ENCODE assay signal across 11 mouse cellular contexts in genomic region chr8:116946851-116947250, GRCm38 (mm10). TPM values are rescaled to one million over a fixed set of nuclear protein-coding genes. Genes with fewer than 3 reads are reported as not detected.
DNase-seq lines count a peak whose midpoint lies in the region; ATAC-seq and TF ChIP-seq lines count a peak whose summit lies in the region.
"Had no signal": no experiment of that assay in that cellular context is flagged by ENCODE, and none has a peak within 500 bp of the region (broad histone marks: within the 10 kb centered on the region; RNA-seq: fewer than 3 reads in every experiment).

No protein-coding gene starts in this region.

- peak overlapping the region; percentile 37; the same call in 1 of the 2 replicates for H3K4me2 ChIP-seq in lung, postnatal 0 days (replicated peaks; ENCODE audit: low read depth, low read length)
- peak overlapping the region; percentile 67 for H3K4me2 ChIP-seq in liver, embryonic 16.5 days (ENCODE audit: low read depth, low read length)
- H3K4me2 ChIP-seq in hindbrain, embryonic 16.5 days (ENCODE audit: low read length): no peak overlapping the region
- H3K4me2 ChIP-seq: embryonic facial prominence, embryonic 12.5 days; limb, embryonic 13.5 days had no signal

- H3K36me3 ChIP-seq in lung, postnatal 0 days (ENCODE audit: insufficient read depth, low read length): no peaks in the 10 kb centered on the region
- no peaks in the 10 kb centered on the region for H3K36me3 ChIP-seq in liver, embryonic 16.5 days (ENCODE audit: control insufficient read depth, insufficient read depth)
- no peaks in the 10 kb centered on the region for H3K36me3 ChIP-seq in hindbrain, embryonic 16.5 days (ENCODE audit: control insufficient read depth, insufficient read depth, low read length)
- H3K36me3 ChIP-seq: embryonic facial prominence, embryonic 12.5 days had no signal

- H3K4me3 ChIP-seq in lung, postnatal 0 days (ENCODE audit: low read depth, low read length): no peak overlapping the region
- H3K4me3 ChIP-seq in liver, embryonic 16.5 days (ENCODE audit: low read depth, low read length): peak overlapping the region; percentile 44
- no peak overlapping the region for H3K4me3 ChIP-seq in hindbrain, embryonic 16.5 days (ENCODE audit: low read length)
- H3K4me3 ChIP-seq: embryonic facial prominence, embryonic 12.5 days; limb, embryonic 13.5 days had no signal

- peak overlapping the region; percentile 68 for H3K27ac ChIP-seq in lung, postnatal 0 days (ENCODE audit: low read length)
- peak overlapping the region; percentile 56; the same call in 1 of the 2 replicates for H3K27ac ChIP-seq in liver, embryonic 16.5 days (ENCODE audit: low read length)
- no peak overlapping the region for H3K27ac ChIP-seq in hindbrain, embryonic 16.5 days (ENCODE audit: low read depth, low read length)
- H3K27ac ChIP-seq: embryonic facial prominence, embryonic 12.5 days; limb, embryonic 13.5 days had no signal

- H3K9ac ChIP-seq in lung, postnatal 0 days (replicated peaks; ENCODE audit: low read depth): no peak overlapping the region
- H3K9ac ChIP-seq in liver, embryonic 16.5 days (ENCODE audit: low read depth, low read length): peak overlapping the region; percentile 32; the same call in 1 of the 2 replicates
- no peak overlapping the region for H3K9ac ChIP-seq in hindbrain, embryonic 16.5 days (ENCODE audit: low read depth, low read length)
- H3K9ac ChIP-seq: embryonic facial prominence, embryonic 12.5 days had no signal

- 74% methylated on average over 6 of the region's 6 CpGs for WGBS in lung, postnatal 0 days
- 49% methylated on average over 6 of the region's 6 CpGs for WGBS in liver, embryonic 16.5 days (ENCODE audit: insufficient replicate concordance)
- 90% methylated on average over 6 of the region's 6 CpGs for WGBS in hindbrain, embryonic 16.5 days

- DNase-seq in heart, adult 11 months: peak; percentile 96
- no peak for DNase-seq in heart, postnatal 25 days (ENCODE audit: low spot score)
- DNase-seq in lung, postnatal 0 days (ENCODE audit: low spot score): no peak
- no peak for DNase-seq in lung, postnatal 25 days (ENCODE audit: low spot score)
- DNase-seq in heart, adult 9 months (ENCODE audit: low spot score in 2 of 2): peak; percentile 27 to 31
- DNase-seq in layer of hippocampus, adult 9-10 months (ENCODE audit: low spot score): no peak

- TF ChIP-seq CTCF in lung, postnatal 0 days (IDR thresholded peaks at IDR 0.05): no peak

- peaks cover 12% of the 10 kb centered on the region; the same call in 1 of the 2 replicates for H3K4me1 ChIP-seq in lung, postnatal 0 days (ENCODE audit: insufficient read depth, low read depth, low read length)
- H3K4me1 ChIP-seq in liver, embryonic 16.5 days (ENCODE audit: control insufficient read depth, low read depth, low read length): peaks cover 51% of the 10 kb centered on the region
- H3K4me1 ChIP-seq in hindbrain, embryonic 16.5 days (ENCODE audit: control insufficient read depth, insufficient read depth, low read depth, low read length): peaks cover 16% of the 10 kb centered on the region

- H3K27me3 ChIP-seq in lung, postnatal 0 days (replicated peaks; ENCODE audit: insufficient read depth, low read length): no peaks in the 10 kb centered on the region
- H3K27me3 ChIP-seq in liver, embryonic 16.5 days (ENCODE audit: control insufficient read depth, insufficient read depth, low read depth, low read length): no peaks in the 10 kb centered on the region
- no peaks in the 10 kb centered on the region for H3K27me3 ChIP-seq in hindbrain, embryonic 16.5 days (replicated peaks; ENCODE audit: control insufficient read depth, insufficient read depth, low read length)
- H3K27me3 ChIP-seq: embryonic facial prominence, embryonic 12.5 days; limb, embryonic 13.5 days had no signal

- no peaks in the 10 kb centered on the region for H3K9me3 ChIP-seq in lung, postnatal 0 days (ENCODE audit: low read length)
- H3K9me3 ChIP-seq in liver, embryonic 16.5 days (replicated peaks; ENCODE audit: control insufficient read depth, low read length): no peaks in the 10 kb centered on the region
- H3K9me3 ChIP-seq in hindbrain, embryonic 16.5 days (ENCODE audit: control insufficient read depth, low read length): no peaks in the 10 kb centered on the region
- H3K9me3 ChIP-seq: embryonic facial prominence, embryonic 12.5 days; limb, embryonic 13.5 days had no signal

- TF ChIP-seq EP300 in lung, postnatal 0 days (IDR thresholded peaks at IDR 0.05): no peak

- intact Hi-C loops in heart, postnatal 25 days (cut with DNase I): no loop called here

- no peak for ATAC-seq in lung, postnatal 0 days
- ATAC-seq in liver, embryonic 16.5 days (ENCODE audit: low read depth): no peak
- ATAC-seq in hindbrain, embryonic 16.5 days: no peak
- ATAC-seq: intestine, postnatal 0 days had no signal

RNA-seq across cellular contexts. Expression of gene Atmin, which starts 3.7 kb away (rescaled TPM):
- 10 to 100 TPM; 13.4 to 14.3 TPM for total RNA-seq in heart, postnatal 25 days (2021)
- 8.7 and 9.7 TPM in 2 replicates for polyA plus RNA-seq in lung, postnatal 0 days (2015; fragmentation: Nextera tagmentation; extraction: Ambion mirVana)
- polyA plus RNA-seq in liver, embryonic 16.5 days (2015; fragmentation: Nextera tagmentation; extraction: Ambion mirVana): 3.3 and 3.8 TPM in 2 replicates
- 17.9 and 22.4 TPM in 2 replicates for polyA plus RNA-seq in hindbrain, embryonic 16.5 days (2015; fragmentation: Nextera tagmentation; extraction: Ambion mirVana)

RNA-seq across cellular contexts. Expression of gene Cenpn, which starts 25.3 kb away (rescaled TPM):
- total RNA-seq in heart, postnatal 25 days (2021): under 1 TPM; 0.88 to 0.92 TPM
- 2.7 and 3.7 TPM in 2 replicates for polyA plus RNA-seq in lung, postnatal 0 days (2015; fragmentation: Nextera tagmentation; extraction: Ambion mirVana)
- 21.5 and 22.2 TPM in 2 replicates for polyA plus RNA-seq in liver, embryonic 16.5 days (2015; fragmentation: Nextera tagmentation; extraction: Ambion mirVana)
- 9.5 and 10.4 TPM in 2 replicates for polyA plus RNA-seq in hindbrain, embryonic 16.5 days (2015; fragmentation: Nextera tagmentation; extraction: Ambion mirVana)

RNA-seq across cellular contexts. Expression of gene Cmc2, which starts 25.6 kb away (rescaled TPM):
- total RNA-seq in heart, postnatal 25 days (2021): 10 to 100 TPM; 73.9 to 75.2 TPM
- polyA plus RNA-seq in lung, postnatal 0 days (2015; fragmentation: Nextera tagmentation; extraction: Ambion mirVana): 28.6 and 36.6 TPM in 2 replicates
- 49.7 and 54.0 TPM in 2 replicates for polyA plus RNA-seq in liver, embryonic 16.5 days (2015; fragmentation: Nextera tagmentation; extraction: Ambion mirVana)
- polyA plus RNA-seq in hindbrain, embryonic 16.5 days (2015; fragmentation: Nextera tagmentation; extraction: Ambion mirVana): 32.0 and 37.2 TPM in 2 replicates

RNA-seq across cellular contexts. Expression of gene 1700030J22Rik, which starts 31.9 kb away (rescaled TPM):
- total RNA-seq in heart, postnatal 25 days (2021): under 1 TPM; 0.31 to 0.45 TPM
- 2.6 TPM in 2 replicates for polyA plus RNA-seq in lung, postnatal 0 days (2015; fragmentation: Nextera tagmentation; extraction: Ambion mirVana)
- 0.47 and 0.54 TPM in 2 replicates for polyA plus RNA-seq in liver, embryonic 16.5 days (2015; fragmentation: Nextera tagmentation; extraction: Ambion mirVana)
- 7.8 and 8.0 TPM in 2 replicates for polyA plus RNA-seq in hindbrain, embryonic 16.5 days (2015; fragmentation: Nextera tagmentation; extraction: Ambion mirVana)

RNA-seq across cellular contexts. Expression of gene Gcsh, which starts 46.5 kb away (rescaled TPM):
- 10 to 100 TPM; 47.1 to 50.5 TPM for total RNA-seq in heart, postnatal 25 days (2021)
- 40.1 and 47.2 TPM in 2 replicates for polyA plus RNA-seq in lung, postnatal 0 days (2015; fragmentation: Nextera tagmentation; extraction: Ambion mirVana)
- polyA plus RNA-seq in liver, embryonic 16.5 days (2015; fragmentation: Nextera tagmentation; extraction: Ambion mirVana): 92.4 and 94.0 TPM in 2 replicates
- 105 and 119 TPM in 2 replicates for polyA plus RNA-seq in hindbrain, embryonic 16.5 days (2015; fragmentation: Nextera tagmentation; extraction: Ambion mirVana)

Comparison
In these comparisons a context has a peak if more than half of its experiments do, and no peak if none do; other contexts are left out.
1. DNase-seq: peak in heart, adult 11 months (single experiment) and heart, adult 9 months (2 of 2); none in heart, postnatal 25 days (single experiment), lung, postnatal 0 days (single experiment), lung, postnatal 25 days (single experiment) and layer of hippocampus, adult 9-10 months (single experiment).